Mouse (Mus musculus): ENCODE measurements around the gene Adam30.
"Not testable (repeated sequence)": the region's sequence is repeated elsewhere in the genome, so short reads cannot be mapped to it uniquely, and the experiment has no call there.

The Adam30 gene

GRCm38 (mm10) chr3:98160330-98160729 is at the start of gene Adam30:
Adam30 (plus strand) TSS chr3:98160630.
- no peak for DNase-seq

- no peak for DNase-seq
Observed at GRCm38 (mm10) chr3:98118252-98118651, 42.2 kb upstream of the Adam30 start.

GRCm38 (mm10) chr3:98119338-98119737 is 41.1 kb upstream of the Adam30 start:
- no peak for DNase-seq

- no peak for DNase-seq
Observed at GRCm38 (mm10) chr3:98120884-98121283, 39.5 kb upstream of the Adam30 start.

GRCm38 (mm10) chr3:98127775-98128174 is 32.7 kb upstream of the Adam30 start:
- DNase-seq: no peak

- DNase-seq: no peak
Observed at GRCm38 (mm10) chr3:98128716-98129115, 31.7 kb upstream of the Adam30 start.

GRCm38 (mm10) chr3:98132140-98132539 is 28.3 kb upstream of the Adam30 start:
- not testable (repeated sequence) for DNase-seq

- no peak for DNase-seq
Observed at GRCm38 (mm10) chr3:98132636-98133035, 27.8 kb upstream of the Adam30 start.

- DNase-seq: no peak
Observed at GRCm38 (mm10) chr3:98141456-98141855, 19.0 kb upstream of the Adam30 start.

GRCm38 (mm10) chr3:98142862-98143261 is 17.6 kb upstream of the Adam30 start:
- DNase-seq: no peak

GRCm38 (mm10) chr3:98145204-98145603 is 15.2 kb upstream of the Adam30 start:
- no peak for DNase-seq

GRCm38 (mm10) chr3:98146471-98147410 is 13.7 kb upstream of the Adam30 start:
- no peak for DNase-seq

GRCm38 (mm10) chr3:98147706-98148105 is 12.7 kb upstream of the Adam30 start:
- no peak for DNase-seq

- DNase-seq: no peak
Observed at GRCm38 (mm10) chr3:98149881-98150280, 10.5 kb upstream of the Adam30 start.

- no peak for DNase-seq
Observed at GRCm38 (mm10) chr3:98151016-98151415, 9.4 kb upstream of the Adam30 start.

- no peak for DNase-seq
Observed at GRCm38 (mm10) chr3:98153460-98153859, 7.0 kb upstream of the Adam30 start.

- DNase-seq: no peak
Observed at GRCm38 (mm10) chr3:98156158-98156557, 4.3 kb upstream of the Adam30 start.

GRCm38 (mm10) chr3:98157073-98157472 is 3.4 kb upstream of the Adam30 start:
- DNase-seq: no peak

- no peak for DNase-seq
Observed at GRCm38 (mm10) chr3:98157585-98157984, 2.8 kb upstream of the Adam30 start.

GRCm38 (mm10) chr3:98158646-98159045 is 1.8 kb upstream of the Adam30 start:
- no peak for DNase-seq

- DNase-seq: no peak
Observed at GRCm38 (mm10) chr3:98159289-98159688, 1.1 kb upstream of the Adam30 start.

GRCm38 (mm10) chr3:98178340-98178739 is 17.9 kb downstream of the Adam30 start:
- DNase-seq: peak; percentile 13

- peak; percentile 8 for DNase-seq
Observed at GRCm38 (mm10) chr3:98180805-98181204, 20.4 kb downstream of the Adam30 start.

- DNase-seq: no peak
Observed at GRCm38 (mm10) chr3:98185163-98185714, 24.8 kb downstream of the Adam30 start.

All from cerebellum, adult 9-10 months (tissue).